Mouse (Mus musculus) megakaryocyte, embryonic 14.5 days (primary cell): ENCODE results near the gene 1700025G04Rik.

ENCODE experiments used
- FLI1 ChIP-seq: IDR thresholded peaks from 2 replicates; pipeline ENCODE4 v1.6.1; 2012; ENCODE audit warnings: low read length, inconsistent platforms, mixed read lengths
- GATA1 ChIP-seq: IDR thresholded peaks from 3 replicates; pipeline ENCODE4 v1.6.1; 2012; ENCODE audit warnings: mixed read lengths, low read length, inconsistent platforms, borderline replicate concordance

DNA sequence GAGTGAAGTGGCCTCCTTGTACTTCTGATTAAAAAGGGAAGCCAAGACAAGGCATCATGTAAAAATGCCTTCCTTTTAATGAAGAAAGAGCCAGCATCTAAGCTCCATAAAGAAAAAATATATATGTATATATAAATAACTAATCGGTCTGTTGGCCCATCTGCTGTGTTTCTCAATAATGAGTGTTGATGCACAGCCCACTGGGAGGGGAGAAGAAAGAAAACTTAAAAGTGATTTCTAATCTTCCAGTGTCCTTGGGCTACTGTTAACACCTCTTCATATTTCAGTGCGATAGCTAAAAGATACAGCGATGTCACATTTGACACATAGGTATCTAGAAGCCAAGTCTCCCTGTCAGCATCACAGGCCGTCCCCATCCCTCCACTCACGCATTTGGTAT is 78.2 kb downstream of the 1700025G04Rik start:
- TF ChIP-seq GATA1 (no peak), FLI1 (no peak)
